Mouse (Mus musculus) embryonic facial prominence, embryonic 10.5 days (tissue): ENCODE measurements at regions not wholly inside any gene's neighbourhood (a gene's known extent, or its start where the extent isn't known, plus 50 kb on each side); places are given as distances from the start of the nearest gene placed in this dataset.
A peak's percentile ranks its signal among the peaks of the same experiment; 100 is the strongest.

Experiments
- DNase-seq: peaks from one replicate; pipeline ENCODE4 v3.0.0-alpha.2; 2017; ENCODE audit warnings: low spot score
- H3K27ac ChIP-seq: fragments of 300-500 bp; sonication (generic); replicated peaks from 2 replicates; pipeline ENCODE4 v1.5.1; 2016; ENCODE audit warnings: mild to moderate bottlenecking
- H3K27me3 ChIP-seq: fragments of 300-500 bp; sonication (generic); replicated peaks from 2 replicates; pipeline ENCODE4 v1.6.1; 2016; ENCODE audit warnings: low read depth, mild to moderate bottlenecking; ENCODE audit not compliant: poor library complexity, severe bottlenecking
- H3K36me3 ChIP-seq: fragments of 300-500 bp; sonication (generic); replicated peaks from 2 replicates; pipeline ENCODE4 v1.6.1; 2016; ENCODE audit warnings: mild to moderate bottlenecking, moderate library complexity
- H3K4me1 ChIP-seq: fragments of 300-500 bp; sonication (generic); 2 replicates; pipeline ENCODE4 v1.6.1; 2016
- H3K4me3 ChIP-seq: fragments of 300-500 bp; sonication (generic); 2 replicates; pipeline ENCODE4 v1.5.1; 2016; ENCODE audit warnings: mild to moderate bottlenecking, moderate library complexity
- H3K9me3 ChIP-seq: fragments of 300-500 bp; sonication (generic); 2 replicates; pipeline ENCODE4 v1.6.1; 2016; ENCODE audit warnings: mild to moderate bottlenecking
- WGBS: fragments of 180-500 bp; shearing (Covaris S2); methylation state at CpG from one replicate; pipeline ENCODE4 v1.1.7; 2016; 5-methylcytosine and 5-hydroxymethylcytosine counted together

DNA sequence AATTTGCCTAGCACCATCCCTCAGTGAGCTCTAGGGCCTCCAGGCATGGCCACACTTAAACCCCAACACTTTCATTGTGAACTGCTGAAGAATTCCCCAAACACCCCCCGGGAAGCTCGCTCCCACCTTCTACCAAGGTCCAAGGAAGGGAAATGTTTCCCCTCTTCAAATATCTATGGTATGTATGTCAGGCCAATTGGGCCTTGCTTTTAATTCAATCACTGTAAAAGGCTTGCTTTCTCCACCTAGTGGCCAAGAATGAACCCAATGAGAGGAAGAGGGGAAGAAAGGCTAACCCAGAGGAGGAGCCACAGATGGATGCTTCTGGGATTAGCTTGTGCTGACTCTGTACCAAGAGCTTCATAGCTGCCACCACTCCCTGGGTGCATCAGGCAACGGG, 336.3 kb upstream of the Tgfbr2 start:
- peak; percentile 10 for DNase-seq
- WGBS: 56% methylated on average over 3 of the region's 3 CpGs
- H3K27me3 ChIP-seq: no peaks in the 10 kb centered on the region
- H3K9me3 ChIP-seq: no peaks in the 10 kb centered on the region
- H3K4me3 ChIP-seq: no peak overlapping the region
- H3K4me1 ChIP-seq: 0 out of 2 replicates have a peak, but pooled peaks cover 3% of the 10 kb centered on the region
- no peak overlapping the region for H3K27ac ChIP-seq
- H3K36me3 ChIP-seq: no peaks in the 10 kb centered on the region

DNA sequence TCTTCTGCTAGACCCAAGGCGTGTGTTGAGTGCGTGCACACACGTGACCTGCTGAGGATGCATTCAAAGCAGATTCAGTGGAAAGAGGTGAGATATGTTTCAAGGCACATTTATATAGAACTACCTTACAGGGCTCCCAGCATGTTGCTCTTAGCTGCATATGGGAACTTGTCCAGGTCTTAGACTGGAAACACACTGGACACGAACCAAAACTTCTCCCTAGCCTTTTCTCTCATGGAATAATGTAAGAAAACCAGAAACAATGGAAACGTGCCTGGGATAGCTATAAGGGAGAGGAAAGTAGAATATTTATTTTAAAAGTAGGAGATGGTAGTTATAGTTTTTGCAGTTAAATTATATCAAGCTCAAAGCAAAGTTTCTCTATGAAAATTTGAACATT, 332.6 kb upstream of the Tgfbr2 start:
- H3K27ac ChIP-seq: no peak overlapping the region
- no peak overlapping the region for H3K4me3 ChIP-seq
- 90% methylated on average over 5 of the region's 5 CpGs for WGBS
- H3K27me3 ChIP-seq: no peaks in the 10 kb centered on the region
- no peak for DNase-seq
- H3K9me3 ChIP-seq: no peaks in the 10 kb centered on the region
- H3K36me3 ChIP-seq: no peaks in the 10 kb centered on the region
- H3K4me1 ChIP-seq: 0 out of 2 replicates have a peak, but pooled peaks cover 3% of the 10 kb centered on the region

DNA sequence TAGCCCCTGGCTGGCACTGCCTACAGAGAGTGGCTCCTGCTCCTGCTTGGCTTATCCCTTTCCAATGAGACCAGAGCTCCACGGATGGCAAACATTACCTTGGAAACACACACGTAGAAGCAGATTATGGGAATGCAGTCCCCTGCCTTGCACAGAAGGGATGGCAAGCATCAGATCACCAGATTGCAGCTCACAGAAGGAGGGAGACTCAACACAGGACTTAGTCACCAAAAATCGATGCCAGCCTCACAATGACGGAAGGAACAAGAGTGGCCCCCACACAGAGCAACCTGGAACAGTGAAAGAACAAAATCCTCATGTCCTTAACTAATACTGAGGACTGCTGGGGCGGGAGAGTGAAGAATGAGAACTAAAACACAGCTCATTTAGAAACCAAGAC, 327.7 kb upstream of the Tgfbr2 start:
- no peak for DNase-seq
- H3K4me1 ChIP-seq: no peaks in the 10 kb centered on the region
- no peak overlapping the region for H3K4me3 ChIP-seq
- WGBS: 56% methylated on average over 5 of the region's 5 CpGs
- H3K9me3 ChIP-seq: no peaks in the 10 kb centered on the region
- no peaks in the 10 kb centered on the region for H3K36me3 ChIP-seq
- no peaks in the 10 kb centered on the region for H3K27me3 ChIP-seq
- no peak overlapping the region for H3K27ac ChIP-seq

DNA sequence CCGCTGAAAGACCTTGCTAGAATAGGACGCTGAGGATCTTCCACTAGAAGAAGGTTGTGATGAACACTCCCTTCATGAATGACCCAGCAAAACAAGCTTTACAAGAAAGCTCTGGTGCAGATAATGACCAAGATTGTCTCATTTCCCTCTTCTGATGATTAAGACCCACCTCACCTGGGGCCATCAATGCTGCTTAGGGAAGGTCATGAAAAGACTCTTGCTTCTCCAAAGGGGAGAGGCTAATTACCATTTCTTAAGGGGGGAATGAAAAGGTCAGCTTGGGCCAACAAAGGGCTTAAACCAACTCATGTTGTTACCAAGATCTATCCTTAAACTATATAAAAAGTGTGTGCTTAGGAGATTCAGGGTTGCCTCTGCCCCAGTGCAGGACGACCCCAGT, 325.8 kb upstream of the Tgfbr2 start:
- 82% methylated on average over 3 of the region's 3 CpGs for WGBS
- no peaks in the 10 kb centered on the region for H3K4me1 ChIP-seq
- H3K36me3 ChIP-seq: no peaks in the 10 kb centered on the region
- no peak overlapping the region for H3K27ac ChIP-seq
- no peaks in the 10 kb centered on the region for H3K9me3 ChIP-seq
- H3K27me3 ChIP-seq: no peaks in the 10 kb centered on the region
- no peak overlapping the region for H3K4me3 ChIP-seq
- no peak for DNase-seq

DNA sequence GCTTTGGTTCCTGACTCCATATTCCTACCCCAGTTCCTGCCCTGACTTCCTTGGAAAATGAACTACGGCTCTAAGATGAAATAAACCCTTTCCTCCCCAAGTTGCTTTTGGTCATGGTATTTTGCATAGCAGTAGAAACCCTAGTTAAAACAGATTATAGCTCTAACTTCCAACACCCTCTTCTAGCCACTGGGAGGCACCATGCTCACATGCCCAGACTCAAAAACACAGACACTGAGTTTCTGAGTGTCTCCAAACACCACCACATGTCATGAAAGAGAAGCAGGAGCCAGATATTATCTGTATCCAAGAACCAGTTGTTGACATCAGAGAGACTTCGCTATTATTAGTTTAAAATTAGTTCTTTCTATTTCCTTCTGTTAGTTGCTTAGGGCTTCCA, 316.1 kb upstream of the Tgfbr2 start:
- H3K4me3 ChIP-seq: no peak overlapping the region
- no peaks in the 10 kb centered on the region for H3K4me1 ChIP-seq
- peaks cover 12% of the 10 kb centered on the region for H3K9me3 ChIP-seq
- no peak overlapping the region for H3K27ac ChIP-seq
- no peaks in the 10 kb centered on the region for H3K36me3 ChIP-seq
- H3K27me3 ChIP-seq: no peaks in the 10 kb centered on the region
- no peak for DNase-seq
- 87% methylated on average over 2 of the region's 2 CpGs for WGBS

DNA sequence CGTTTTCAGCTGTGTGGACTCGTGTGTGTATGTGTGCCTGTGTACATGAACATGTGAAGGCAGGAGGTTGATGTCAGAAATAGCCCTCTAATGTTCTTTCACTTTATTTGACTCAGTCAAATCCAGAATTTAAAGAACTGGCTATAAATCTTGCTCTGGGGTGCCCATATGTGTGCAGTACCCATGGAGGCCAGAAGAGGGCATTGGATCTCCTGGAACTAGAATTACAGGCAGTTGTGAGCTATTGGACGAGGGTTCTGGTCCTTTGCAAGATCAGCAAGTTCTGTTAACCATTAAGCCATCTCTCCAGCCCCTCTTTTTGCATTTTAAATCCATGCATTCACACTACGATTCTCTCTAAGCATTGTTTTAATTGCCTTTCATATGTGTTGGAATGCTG, 314.6 kb upstream of the Tgfbr2 start:
- Histone ChIP-seq H3K4me1 (no peaks in the 10 kb centered on the region), H3K4me3 (no peak overlapping the region), H3K27ac (no peak overlapping the region), H3K27me3 (no peaks in the 10 kb centered on the region), H3K9me3 (peaks cover 12% of the 10 kb centered on the region), H3K36me3 (no peaks in the 10 kb centered on the region)
- DNase-seq: peak; percentile 50
- whole genome bisulfite sequencing: 65% methylated on average over 4 of the region's 4 CpGs

DNA sequence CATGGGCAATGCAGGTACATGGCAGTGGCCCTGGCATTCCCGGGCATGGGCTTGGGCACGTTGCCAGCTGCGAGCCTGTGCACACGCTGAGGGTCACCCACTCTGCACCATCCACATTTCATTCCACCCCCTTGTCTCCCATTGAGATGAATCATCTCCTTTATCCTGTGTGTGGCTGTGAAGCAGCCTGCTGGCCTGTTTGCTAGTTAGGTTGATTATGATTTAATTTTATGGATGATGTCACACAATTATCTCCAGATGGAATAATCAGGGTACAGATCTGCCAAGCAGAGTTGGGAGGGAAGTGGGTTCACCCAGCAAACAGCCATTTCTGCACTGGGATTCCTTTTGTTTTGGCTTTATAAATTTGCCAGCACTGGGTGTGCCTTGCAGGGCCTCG, 314.1 kb upstream of the Tgfbr2 start:
- H3K27ac ChIP-seq: no peak overlapping the region
- no peaks in the 10 kb centered on the region for H3K36me3 ChIP-seq
- H3K4me3 ChIP-seq: no peak overlapping the region
- H3K27me3 ChIP-seq: no peaks in the 10 kb centered on the region
- no peak for DNase-seq
- no peaks in the 10 kb centered on the region for H3K4me1 ChIP-seq
- 79% methylated on average over 5 of the region's 5 CpGs for WGBS
- peaks cover 12% of the 10 kb centered on the region for H3K9me3 ChIP-seq

DNA sequence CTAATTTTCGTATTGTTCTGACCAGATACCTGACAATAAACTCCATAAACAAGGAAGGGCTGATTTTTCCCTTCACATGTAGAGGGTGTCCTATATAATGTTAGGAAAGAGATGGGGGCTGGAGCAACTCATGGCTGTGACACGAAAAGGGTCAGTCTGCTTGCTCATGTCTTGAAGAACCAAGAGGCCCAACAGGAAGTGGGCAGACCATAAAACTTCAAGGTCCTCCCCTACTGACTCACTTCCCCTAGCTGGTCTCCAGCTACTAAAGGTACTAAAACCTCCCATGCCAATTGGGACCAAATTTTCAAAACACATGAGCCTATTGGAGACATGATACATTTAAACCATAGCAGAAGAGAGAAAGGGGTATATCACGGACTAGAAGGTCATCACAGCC, 302.1 kb upstream of the Tgfbr2 start:
- no peak overlapping the region for H3K27ac ChIP-seq
- WGBS: 80% methylated on average over 3 of the region's 3 CpGs
- no peak for DNase-seq
- no peaks in the 10 kb centered on the region for H3K9me3 ChIP-seq
- no peaks in the 10 kb centered on the region for H3K4me1 ChIP-seq
- no peaks in the 10 kb centered on the region for H3K36me3 ChIP-seq
- H3K27me3 ChIP-seq: no peaks in the 10 kb centered on the region
- H3K4me3 ChIP-seq: no peak overlapping the region

DNA sequence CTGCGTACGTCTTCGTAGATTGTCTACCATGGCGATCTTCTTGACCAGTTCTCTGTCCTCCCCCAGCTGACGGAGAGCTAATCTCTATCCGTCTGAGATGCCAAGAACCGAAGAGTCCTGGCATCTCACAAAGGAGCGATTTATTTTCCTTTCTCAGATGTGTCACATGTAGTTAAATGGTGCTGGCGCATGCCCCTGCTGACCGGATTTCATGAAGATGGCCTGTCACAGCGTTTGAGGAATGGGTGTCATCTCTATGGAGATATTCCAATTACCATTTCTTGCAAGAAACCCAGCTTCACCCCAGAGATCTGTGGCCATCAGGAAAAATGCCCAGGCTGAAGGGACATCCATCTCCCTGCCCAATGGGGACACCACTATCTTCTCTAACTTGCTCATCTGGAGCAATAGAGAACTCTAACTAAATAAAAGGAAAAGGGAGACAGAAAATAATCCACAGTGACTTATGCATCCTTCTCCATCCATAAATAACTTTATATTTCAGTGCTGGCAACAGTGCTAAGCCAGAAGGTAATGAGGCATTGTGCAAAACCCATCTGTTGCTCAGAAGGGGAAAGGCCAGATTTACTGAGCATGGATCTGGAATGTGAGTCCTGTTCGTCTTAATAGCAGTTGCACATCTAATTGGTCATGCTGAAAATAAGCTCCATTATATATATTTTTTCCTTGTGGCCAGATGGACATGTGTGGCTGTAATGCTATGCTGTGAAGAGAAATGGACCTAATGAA, 300.2 kb upstream of the Tgfbr2 start:
- Histone ChIP-seq H3K4me1 (no peaks in the 10 kb centered on the region), H3K27me3 (no peaks in the 10 kb centered on the region), H3K27ac (no peak overlapping the region), H3K9me3 (no peaks in the 10 kb centered on the region), H3K36me3 (no peaks in the 10 kb centered on the region), H3K4me3 (no peak overlapping the region)
- 89% methylated on average over 12 of the region's 12 CpGs for WGBS
- no peak for DNase-seq

DNA sequence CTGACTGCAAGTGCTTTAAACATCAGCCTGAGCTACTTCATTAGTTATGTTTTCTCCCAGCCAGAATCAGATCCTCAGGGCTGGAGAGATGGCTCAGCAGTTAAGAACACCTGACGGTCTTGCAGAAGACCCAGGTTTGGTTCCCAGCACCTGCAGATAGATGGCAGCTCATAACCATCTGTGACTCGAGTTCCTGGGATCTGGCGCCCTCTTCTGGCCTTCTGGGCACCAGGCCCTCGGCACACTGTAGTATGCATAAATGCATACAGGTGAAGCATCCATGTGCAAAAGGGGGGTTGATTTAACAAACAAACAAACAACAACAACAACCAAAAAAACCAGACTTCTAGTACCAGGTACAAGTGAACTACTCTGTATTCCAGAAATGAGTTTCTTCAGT, 297.7 kb upstream of the Tgfbr2 start:
- no peaks in the 10 kb centered on the region for H3K27me3 ChIP-seq
- H3K4me3 ChIP-seq: no peak overlapping the region
- no peaks in the 10 kb centered on the region for H3K9me3 ChIP-seq
- H3K36me3 ChIP-seq: no peaks in the 10 kb centered on the region
- 82% methylated on average over 4 of the region's 4 CpGs for WGBS
- H3K27ac ChIP-seq: no peak overlapping the region
- peaks cover 4% of the 10 kb centered on the region; the same call in 1 of the 2 replicates for H3K4me1 ChIP-seq
- DNase-seq: no peak

DNA sequence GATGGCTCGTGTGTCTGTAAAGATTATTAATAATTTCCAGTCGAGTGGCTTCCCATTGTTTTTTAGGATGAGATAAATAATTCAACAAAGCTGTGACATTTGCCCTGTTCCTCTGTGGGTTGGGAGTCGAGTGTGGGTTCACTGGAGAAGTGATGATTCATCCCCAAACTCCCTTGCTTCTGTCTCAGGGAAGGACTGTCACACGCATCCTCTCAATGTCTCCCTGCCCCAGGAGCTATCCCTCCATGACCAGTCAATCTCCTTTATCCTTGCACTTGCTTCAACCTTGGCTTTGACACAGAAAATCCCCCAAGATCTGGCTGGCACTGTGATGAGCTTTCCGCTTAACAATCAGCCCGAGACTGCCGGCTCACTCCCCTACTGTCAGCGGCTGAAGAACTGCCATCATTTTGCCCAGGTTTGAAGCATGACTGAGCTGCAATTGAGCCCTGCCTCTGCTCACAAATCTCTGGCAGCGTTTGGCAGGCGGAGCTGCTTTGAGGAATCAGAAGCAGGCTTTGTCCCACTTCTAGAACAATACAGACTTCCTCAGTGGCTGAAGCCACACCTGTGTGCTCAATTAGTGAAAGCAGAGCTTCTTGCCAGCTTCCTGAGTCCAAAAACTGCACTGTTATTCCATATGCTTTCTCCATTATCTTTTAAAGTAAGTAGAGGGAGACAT, 293.6 kb upstream of the Tgfbr2 start:
- Histone ChIP-seq H3K36me3 (no peaks in the 10 kb centered on the region), H3K9me3 (no peaks in the 10 kb centered on the region), H3K4me1 (peaks cover 4% of the 10 kb centered on the region; the same call in 1 of the 2 replicates), H3K4me3 (no peak overlapping the region), H3K27ac (no peak overlapping the region), H3K27me3 (no peaks in the 10 kb centered on the region)
- WGBS: 69% methylated on average over 10 of the region's 10 CpGs
- no peak for DNase-seq

DNA sequence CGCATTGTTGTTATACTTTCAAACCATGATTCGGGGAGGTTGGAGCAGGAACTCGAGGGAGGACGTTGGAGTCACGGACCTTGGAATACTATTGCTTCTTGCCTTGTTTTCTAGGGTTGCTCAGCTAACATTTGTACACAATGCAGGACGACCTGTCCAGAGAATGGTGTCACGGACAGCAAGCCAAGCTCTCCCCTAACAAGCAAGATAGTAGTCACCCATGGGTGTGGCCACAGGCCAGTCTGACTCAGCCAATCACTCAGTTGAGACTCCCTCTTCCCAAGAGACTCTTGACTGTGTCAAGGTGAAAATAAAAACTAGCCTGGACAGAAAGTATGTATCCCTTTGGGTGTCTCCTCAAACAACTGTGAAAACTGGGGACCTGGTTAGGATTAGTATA, 291.2 kb upstream of the Tgfbr2 start:
- Histone ChIP-seq H3K9me3 (no peaks in the 10 kb centered on the region), H3K27me3 (no peaks in the 10 kb centered on the region), H3K36me3 (no peaks in the 10 kb centered on the region), H3K4me3 (no peak overlapping the region), H3K4me1 (peaks cover 4% of the 10 kb centered on the region; the same call in 1 of the 2 replicates), H3K27ac (no peak overlapping the region)
- WGBS: 90% methylated on average over 7 of the region's 7 CpGs
- DNase-seq: no peak

DNA sequence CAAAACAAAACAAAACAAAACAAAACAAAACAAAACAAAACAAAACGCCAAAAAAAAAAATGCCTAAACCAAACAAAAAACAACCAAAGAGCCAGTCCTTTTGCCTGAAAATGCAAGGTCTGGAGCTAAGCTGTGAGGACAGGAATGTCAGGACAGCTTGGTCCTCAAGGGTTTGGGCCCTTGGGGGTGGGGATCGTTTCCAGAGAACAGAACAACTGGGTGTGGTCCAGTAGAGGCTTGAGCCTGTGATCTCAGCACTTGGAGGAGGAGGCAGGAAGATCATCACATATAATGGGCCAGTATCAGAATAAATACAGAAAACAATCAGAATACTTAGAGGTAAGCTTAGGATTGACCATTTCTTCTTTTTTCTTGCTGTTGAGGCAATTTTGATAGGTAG, 289.5 kb upstream of the Tgfbr2 start:
- DNase-seq: no peak
- WGBS: 74% methylated on average over 2 of the region's 2 CpGs

More for the DNA sequence above, 289.5 kb upstream of the Tgfbr2 start:
- Histone ChIP-seq H3K4me3 (no peak overlapping the region), H3K36me3 (no peaks in the 10 kb centered on the region), H3K4me1 (peaks cover 4% of the 10 kb centered on the region; the same call in 1 of the 2 replicates), H3K27ac (no peak overlapping the region), H3K27me3 (no peaks in the 10 kb centered on the region), H3K9me3 (no peaks in the 10 kb centered on the region)
